Mouse (Mus musculus): ENCODE measurements at regions not wholly inside any gene's neighbourhood (a gene's known extent, or its start where the extent isn't known, plus 50 kb on each side); places are given as distances from the start of the nearest gene placed in this dataset.

GRCm38 (mm10) chr6:111621684-111622480 is 651.7 kb upstream of the Lmcd1 start:
- ATAC-seq (replicated peaks; ENCODE audit: poor library complexity, severe bottlenecking), result no peak

- ATAC-seq (replicated peaks; ENCODE audit: poor library complexity, severe bottlenecking), result no peak
Measured at GRCm38 (mm10) chr6:111622481-111623139, 650.9 kb upstream of the Lmcd1 start.

- ATAC-seq (replicated peaks; ENCODE audit: poor library complexity, severe bottlenecking), result no peak
Measured at GRCm38 (mm10) chr6:111623140-111623497, 650.4 kb upstream of the Lmcd1 start.

GRCm38 (mm10) chr6:111625501-111625900 is 648.1 kb upstream of the Lmcd1 start:
- no peak for ATAC-seq (replicated peaks; ENCODE audit: poor library complexity, severe bottlenecking)

- ATAC-seq (replicated peaks; ENCODE audit: poor library complexity, severe bottlenecking), result no peak
Measured at GRCm38 (mm10) chr6:111652736-111653135, 620.8 kb upstream of the Lmcd1 start.

GRCm38 (mm10) chr6:111659957-111660356 is 613.6 kb upstream of the Lmcd1 start:
- no peak for ATAC-seq (replicated peaks; ENCODE audit: poor library complexity, severe bottlenecking)

GRCm38 (mm10) chr6:111664603-111665002 is 609.0 kb upstream of the Lmcd1 start:
- ATAC-seq (replicated peaks; ENCODE audit: poor library complexity, severe bottlenecking), result no peak

GRCm38 (mm10) chr6:111684911-111685310 is 588.6 kb upstream of the Lmcd1 start:
- no peak for ATAC-seq (replicated peaks; ENCODE audit: poor library complexity, severe bottlenecking)

- no peak for ATAC-seq (replicated peaks; ENCODE audit: poor library complexity, severe bottlenecking)
Measured at GRCm38 (mm10) chr6:111702864-111703263, 570.7 kb upstream of the Lmcd1 start.

- no peak for ATAC-seq (replicated peaks; ENCODE audit: poor library complexity, severe bottlenecking)
Measured at GRCm38 (mm10) chr6:111708277-111708676, 565.3 kb upstream of the Lmcd1 start.

GRCm38 (mm10) chr6:111725969-111726368 is 547.6 kb upstream of the Lmcd1 start:
- ATAC-seq (replicated peaks; ENCODE audit: poor library complexity, severe bottlenecking), result no peak

GRCm38 (mm10) chr6:111730381-111730780 is 543.2 kb upstream of the Lmcd1 start:
- no peak for ATAC-seq (replicated peaks; ENCODE audit: poor library complexity, severe bottlenecking)

- no peak for ATAC-seq (replicated peaks; ENCODE audit: poor library complexity, severe bottlenecking)
Measured at GRCm38 (mm10) chr6:111733926-111734325, 539.6 kb upstream of the Lmcd1 start.

GRCm38 (mm10) chr6:111738983-111739382 is 534.6 kb upstream of the Lmcd1 start:
- no peak for ATAC-seq (replicated peaks; ENCODE audit: poor library complexity, severe bottlenecking)

- ATAC-seq (replicated peaks; ENCODE audit: poor library complexity, severe bottlenecking), result no peak
Measured at GRCm38 (mm10) chr6:111781710-111782481, 491.7 kb upstream of the Lmcd1 start.

GRCm38 (mm10) chr6:111808611-111809010 is 464.9 kb upstream of the Lmcd1 start:
- ATAC-seq (replicated peaks; ENCODE audit: poor library complexity, severe bottlenecking), result no peak

GRCm38 (mm10) chr6:111813982-111814603 is 459.5 kb upstream of the Lmcd1 start:
- no peak for ATAC-seq (replicated peaks; ENCODE audit: poor library complexity, severe bottlenecking)

- no peak for ATAC-seq (replicated peaks; ENCODE audit: poor library complexity, severe bottlenecking)
Measured at GRCm38 (mm10) chr6:111815150-111815549, 458.4 kb upstream of the Lmcd1 start.

- no peak for ATAC-seq (replicated peaks; ENCODE audit: poor library complexity, severe bottlenecking)
Measured at GRCm38 (mm10) chr6:111820265-111820664, 453.3 kb upstream of the Lmcd1 start.

- no peak for ATAC-seq (replicated peaks; ENCODE audit: poor library complexity, severe bottlenecking)
Measured at GRCm38 (mm10) chr6:111844321-111844835, 429.2 kb upstream of the Lmcd1 start.
